7 mouse cellular contexts compared by ENCODE assay signal in the genomic region with DNA sequence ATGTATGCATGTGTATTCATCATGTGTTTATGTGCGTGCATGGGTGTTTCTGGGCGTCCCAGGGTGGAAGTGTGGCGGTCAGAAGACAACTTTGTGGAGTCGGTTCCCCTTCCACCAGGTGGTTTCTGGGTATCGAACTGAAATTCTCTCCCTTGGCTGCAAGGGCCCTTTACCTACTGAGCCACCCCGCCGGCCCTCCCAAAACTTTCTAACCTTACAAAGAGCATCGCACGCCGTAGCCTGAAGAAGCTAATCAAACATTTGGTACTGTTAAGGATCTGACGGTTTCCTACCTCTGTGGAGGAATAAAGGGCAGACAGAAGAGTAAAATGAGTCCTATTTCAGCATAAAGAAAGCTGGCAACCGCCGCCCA. TPM values are rescaled to one million over a fixed set of nuclear protein-coding genes. Genes with fewer than 3 reads are reported as not detected.
DNase-seq lines count a peak whose midpoint lies in the region; ATAC-seq lines count a peak whose summit lies in the region.

No protein-coding gene starts in this region.

- 0 out of 2 replicates have a peak overlapping the region, but pooled peaks have one; percentile 59 for H3K27ac ChIP-seq in heart, embryonic 11.5 days (ENCODE audit: low read depth, low read length)
- peak overlapping the region; percentile 72; the same call in 1 of the 2 replicates for H3K27ac ChIP-seq in limb, embryonic 13.5 days
- peak overlapping the region; percentile 83 for H3K27ac ChIP-seq in midbrain, embryonic 16.5 days (ENCODE audit: low read length)

- DNase-seq in retina, adult 2 months (ENCODE audit: low read depth, low spot score), result peak; percentile 18
- DNase-seq in retina, postnatal 1 day, result no peak
- DNase-seq in c-Kit-positive CD71-positive TER-119-negative erythroid progenitor cells, embryonic 14.5 days (ENCODE audit: low read depth), result peak; percentile 40
- peak; percentile 33 for DNase-seq in thymus, postnatal 25 days

- peaks cover 6% of the 10 kb centered on the region; the same call in 1 of the 2 replicates for H3K4me1 ChIP-seq in heart, embryonic 11.5 days (ENCODE audit: control insufficient read depth, insufficient read depth, low read length)
- H3K4me1 ChIP-seq in limb, embryonic 13.5 days, result peaks cover 12% of the 10 kb centered on the region; the same call in 1 of the 2 replicates
- peaks cover 12% of the 10 kb centered on the region for H3K4me1 ChIP-seq in midbrain, embryonic 16.5 days (ENCODE audit: control insufficient read depth, insufficient read depth, low read length)

- peak overlapping the region; percentile 86 for H3K4me2 ChIP-seq in heart, embryonic 11.5 days
- H3K4me2 ChIP-seq in limb, embryonic 13.5 days (replicated peaks), result peak overlapping the region; percentile 78
- H3K4me2 ChIP-seq in midbrain, embryonic 16.5 days (ENCODE audit: low read length), result peak overlapping the region; percentile 90

- H3K9ac ChIP-seq in heart, embryonic 11.5 days (ENCODE audit: low read depth, low read length), result peak overlapping the region; percentile 92
- H3K9ac ChIP-seq in limb, embryonic 13.5 days, result peak overlapping the region; percentile 88
- H3K9ac ChIP-seq in midbrain, embryonic 16.5 days (ENCODE audit: low read depth, low read length), result peak overlapping the region; percentile 93

- ATAC-seq in heart, embryonic 11.5 days (replicated peaks; ENCODE audit: insufficient number of reproducible peaks, low FRiP score, low TSS enrichment), result no peak
- ATAC-seq in limb, embryonic 13.5 days (ENCODE audit: low FRiP score, low read depth), result peak; percentile 64; the same call in 1 of the 2 replicates
- peak; percentile 66 for ATAC-seq in midbrain, embryonic 16.5 days

- no peaks in the 10 kb centered on the region for H3K27me3 ChIP-seq in heart, embryonic 11.5 days (ENCODE audit: control insufficient read depth, insufficient read depth, low read length)
- no peaks in the 10 kb centered on the region for H3K27me3 ChIP-seq in limb, embryonic 13.5 days
- no peaks in the 10 kb centered on the region for H3K27me3 ChIP-seq in midbrain, embryonic 16.5 days (ENCODE audit: control insufficient read depth, insufficient read depth, low read depth, low read length)

- H3K4me3 ChIP-seq in heart, embryonic 11.5 days (ENCODE audit: low read depth, low read length), result peak overlapping the region; percentile 66
- peak overlapping the region; percentile 59 for H3K4me3 ChIP-seq in limb, embryonic 13.5 days
- peak overlapping the region; percentile 67 for H3K4me3 ChIP-seq in midbrain, embryonic 16.5 days (ENCODE audit: low read depth, low read length)

- 12% methylated on average over 13 of the region's 13 CpGs for WGBS in heart, embryonic 11.5 days (ENCODE audit: insufficient replicate concordance)
- WGBS in limb, embryonic 13.5 days, result 8% methylated on average over 13 of the region's 13 CpGs
- 10% methylated on average over 13 of the region's 13 CpGs for WGBS in midbrain, embryonic 16.5 days

- no peaks in the 10 kb centered on the region for H3K9me3 ChIP-seq in heart, embryonic 11.5 days (replicated peaks; ENCODE audit: control insufficient read depth, low read length)
- no peaks in the 10 kb centered on the region for H3K9me3 ChIP-seq in limb, embryonic 13.5 days
- no peaks in the 10 kb centered on the region for H3K9me3 ChIP-seq in midbrain, embryonic 16.5 days (replicated peaks; ENCODE audit: control insufficient read depth, low read length, poor library complexity, severe bottlenecking)

- no peaks in the 10 kb centered on the region for H3K36me3 ChIP-seq in heart, embryonic 11.5 days (ENCODE audit: control insufficient read depth, insufficient read depth, low read length)
- H3K36me3 ChIP-seq in limb, embryonic 13.5 days, result peaks cover 4% of the 10 kb centered on the region
- H3K36me3 ChIP-seq in midbrain, embryonic 16.5 days (ENCODE audit: control insufficient read depth, insufficient read depth, low read length), result no peaks in the 10 kb centered on the region

RNA-seq across cellular contexts. Expression of gene Bcap29, which starts 0.5 kb away (rescaled TPM):
- 46.0 and 52.7 TPM in 2 replicates for polyA plus RNA-seq in heart, embryonic 11.5 days (2014; fragmentation: Nextera tagmentation; extraction: Ambion mirVana)
- polyA plus RNA-seq in limb, embryonic 13.5 days (2015; fragmentation: Nextera tagmentation; extraction: Ambion mirVana), result 32.7 and 33.1 TPM in 2 replicates
- 26.9 and 27.8 TPM in 2 replicates for polyA plus RNA-seq in midbrain, embryonic 16.5 days (2015; fragmentation: Nextera tagmentation; extraction: Ambion mirVana)

RNA-seq across cellular contexts. Expression of gene Dus4l, which starts 20.7 kb away (rescaled TPM):
- polyA plus RNA-seq in heart, embryonic 11.5 days (2014; fragmentation: Nextera tagmentation; extraction: Ambion mirVana), result 9.0 and 9.6 TPM in 2 replicates
- 11.3 and 16.4 TPM in 2 replicates for polyA plus RNA-seq in limb, embryonic 13.5 days (2015; fragmentation: Nextera tagmentation; extraction: Ambion mirVana)
- polyA plus RNA-seq in midbrain, embryonic 16.5 days (2015; fragmentation: Nextera tagmentation; extraction: Ambion mirVana), result 6.3 and 6.6 TPM in 2 replicates

RNA-seq across cellular contexts. Expression of gene Cog5, which starts 20.7 kb away (rescaled TPM):
- polyA plus RNA-seq in heart, embryonic 11.5 days (2014; fragmentation: Nextera tagmentation; extraction: Ambion mirVana), result 32.3 and 37.3 TPM in 2 replicates
- polyA plus RNA-seq in limb, embryonic 13.5 days (2015; fragmentation: Nextera tagmentation; extraction: Ambion mirVana), result 35.0 and 36.1 TPM in 2 replicates
- polyA plus RNA-seq in midbrain, embryonic 16.5 days (2015; fragmentation: Nextera tagmentation; extraction: Ambion mirVana), result 27.3 and 27.9 TPM in 2 replicates
